Mouse (Mus musculus) limb, embryonic 11.5 days (tissue): ENCODE measurements around the gene Sbno2. TPM values are rescaled to one million over a fixed set of nuclear protein-coding genes. Genes with fewer than 3 reads are reported as not detected.
"Not testable (repeated sequence)": the region's sequence is repeated elsewhere in the genome, so short reads cannot be mapped to it uniquely, and the experiment has no call there.

Experiments
- ATAC-seq: fragments of 200-750 bp; cut with Nextera tagmentation; 2 replicates; pipeline ENCODE4 v1.8.0; 2017; ENCODE audit warnings: low read depth; ENCODE audit not compliant: insufficient number of reproducible peaks, low FRiP score, low TSS enrichment
- DNase-seq: peaks from one replicate; pipeline ENCODE4 v3.0.0-alpha.2; 2015; ENCODE audit warnings: low spot score
- H3K27ac ChIP-seq: fragments of 300-500 bp; sonication (generic); replicated peaks from 2 replicates; pipeline ENCODE4 v1.5.1; 2014; ENCODE audit warnings: low read depth, mild to moderate bottlenecking, low read length
- H3K27me3 ChIP-seq: fragments of 300-500 bp; sonication (generic); 2 replicates; pipeline ENCODE4 v1.6.1; 2014; ENCODE audit warnings: mild to moderate bottlenecking, low read length, mixed read lengths; ENCODE audit not compliant: control insufficient read depth, insufficient read depth
- H3K36me3 ChIP-seq: fragments of 300-500 bp; sonication (generic); 2 replicates; pipeline ENCODE4 v1.6.1; 2014; ENCODE audit warnings: mild to moderate bottlenecking, low read length, moderate library complexity, mixed read lengths; ENCODE audit not compliant: control insufficient read depth, insufficient read depth
- H3K4me1 ChIP-seq: fragments of 300-500 bp; sonication (generic); 2 replicates; pipeline ENCODE4 v1.6.1; 2014; ENCODE audit warnings: low read length, mixed read lengths; ENCODE audit not compliant: control insufficient read depth, insufficient read depth
- H3K4me2 ChIP-seq: fragments of 300-500 bp; sonication (generic); 2 replicates; pipeline ENCODE4 v1.6.1; 2014; ENCODE audit warnings: low read depth, mild to moderate bottlenecking, moderate library complexity; ENCODE audit not compliant: severe bottlenecking
- H3K4me3 ChIP-seq: fragments of 300-500 bp; sonication (generic); 2 replicates; pipeline ENCODE4 v1.5.1; 2014; ENCODE audit warnings: low read depth, low read length
- H3K9ac ChIP-seq: fragments of 300-500 bp; sonication (generic); 2 replicates; pipeline ENCODE4 v1.6.1; 2014; ENCODE audit warnings: mild to moderate bottlenecking, low read length
- H3K9me3 ChIP-seq: fragments of 300-500 bp; sonication (generic); 2 replicates; pipeline ENCODE4 v1.6.1; 2016; ENCODE audit warnings: low read length; ENCODE audit not compliant: control insufficient read depth
- WGBS: fragments of 180-500 bp; shearing (Covaris S2); extraction: QIAGEN DNeasy Blood & Tissue Kit; methylation state at CpG from one replicate; pipeline ENCODE4 v1.1.7; 2014; 5-methylcytosine and 5-hydroxymethylcytosine counted together
- polyA plus RNA-seq: library from polyadenylated mRNA; unstranded; fragments of >200 nt; fragmentation: Nextera tagmentation; extraction: Ambion mirVana; gene quantifications from 2 replicates; pipeline ENCODE4 v1.2.1, GENCODE M21; 2014

Sbno2 gene
- polyA plus RNA-seq, 1 experiment from 2014 or later, result 8.1 TPM

GRCm38 (mm10) chr10:80050885-80051617, 54.3 kb downstream of the Sbno2 start:
- H3K9ac ChIP-seq, result no peak overlapping the region; the same call in 1 of the 2 replicates
- H3K4me1 ChIP-seq, result peaks cover 13% of the 10 kb centered on the region
- DNase-seq, result no peak

GRCm38 (mm10) chr10:80050244-80050643, 55.1 kb downstream of the Sbno2 start:
- Histone ChIP-seq H3K4me3 (no peak overlapping the region), H3K4me1 (peaks cover 11% of the 10 kb centered on the region), H3K4me2 (no peak overlapping the region), H3K36me3 (no peaks in the 10 kb centered on the region), H3K27ac (no peak overlapping the region), H3K9me3 (no peaks in the 10 kb centered on the region), H3K9ac (no peak overlapping the region), H3K27me3 (no peaks in the 10 kb centered on the region)
- 36% methylated on average over 6 of the region's 6 CpGs for WGBS
- ATAC-seq (no peak), DNase-seq (no peak)

More at GRCm38 (mm10) chr10:80050885-80051617, 54.3 kb downstream of the Sbno2 start:
- H3K27ac ChIP-seq, result no peak overlapping the region
- no peak overlapping the region for H3K4me3 ChIP-seq
- no peaks in the 10 kb centered on the region; the same call in 1 of the 2 replicates for H3K36me3 ChIP-seq
- 0 out of 2 replicates have a peak overlapping the region, but pooled peaks have one; percentile 2 for H3K4me2 ChIP-seq
- ATAC-seq, result no peak
- no peaks in the 10 kb centered on the region for H3K9me3 ChIP-seq
- WGBS, result 30% methylated on average over 15 of the region's 15 CpGs
- no peaks in the 10 kb centered on the region for H3K27me3 ChIP-seq

GRCm38 (mm10) chr10:80048834-80049233, 56.5 kb downstream of the Sbno2 start:
- 0 out of 2 replicates have a peak overlapping the region, but pooled peaks have one; percentile 13 for H3K9ac ChIP-seq
- ATAC-seq, result no peak
- H3K4me2 ChIP-seq, result no peak overlapping the region
- peaks cover 9% of the 10 kb centered on the region; the same call in 1 of the 2 replicates for H3K4me1 ChIP-seq
- 74% methylated on average over 3 of the region's 3 CpGs for WGBS
- no peak for DNase-seq
- no peaks in the 10 kb centered on the region for H3K36me3 ChIP-seq
- peak overlapping the region; percentile 55; the same call in 1 of the 2 replicates for H3K27ac ChIP-seq
- H3K9me3 ChIP-seq, result no peaks in the 10 kb centered on the region
- H3K27me3 ChIP-seq, result no peaks in the 10 kb centered on the region
- no peak overlapping the region for H3K4me3 ChIP-seq

GRCm38 (mm10) chr10:80048396-80048795, 57.0 kb downstream of the Sbno2 start:
- Histone ChIP-seq H3K27ac (peak overlapping the region; percentile 55; the same call in 1 of the 2 replicates), H3K36me3 (no peaks in the 10 kb centered on the region), H3K9ac (peak overlapping the region; percentile 13), H3K4me3 (no peak overlapping the region), H3K27me3 (no peaks in the 10 kb centered on the region), H3K4me2 (no peak overlapping the region), H3K4me1 (peaks cover 9% of the 10 kb centered on the region; the same call in 1 of the 2 replicates), H3K9me3 (no peaks in the 10 kb centered on the region)
- 25% methylated on average over 5 of the region's 5 CpGs for WGBS
- DNase-seq (no peak), ATAC-seq (no peak)

GRCm38 (mm10) chr10:80047041-80047565, 58.3 kb downstream of the Sbno2 start, which contains the start of gene Gpx4:
Gpx4 (plus strand) TSS chr10:80047166.
- ATAC-seq (no peak), DNase-seq (no peak)
- Histone ChIP-seq H3K9me3 (no peaks in the 10 kb centered on the region), H3K27me3 (no peaks in the 10 kb centered on the region), H3K27ac (0 out of 2 replicates have a peak within 1 kb of the TSS, but pooled peaks have one; percentile 47), H3K36me3 (no peaks in the 10 kb centered on the region), H3K9ac (no peak within 1 kb of the TSS), H3K4me1 (peaks cover 9% of the 10 kb centered on the region; the same call in 1 of the 2 replicates), H3K4me2 (no peak within 1 kb of the TSS), H3K4me3 (no peak within 1 kb of the TSS)
- WGBS, result 43% methylated on average over 9 of the region's 9 CpGs

GRCm38 (mm10) chr10:80045766-80046165, 59.6 kb downstream of the Sbno2 start:
- Histone ChIP-seq H3K4me3 (no peak overlapping the region), H3K9me3 (no peaks in the 10 kb centered on the region), H3K4me2 (no peak overlapping the region), H3K4me1 (peaks cover 3% of the 10 kb centered on the region; the same call in 1 of the 2 replicates), H3K36me3 (no peaks in the 10 kb centered on the region), H3K27ac (no peak overlapping the region), H3K9ac (no peak overlapping the region), H3K27me3 (no peaks in the 10 kb centered on the region)
- DNase-seq (no peak), ATAC-seq (no peak)
- WGBS, result 80% methylated on average over 5 of the region's 5 CpGs

GRCm38 (mm10) chr10:80045364-80045763, 60.0 kb downstream of the Sbno2 start:
- DNase-seq, H3K9me3 ChIP-seq, H3K27ac ChIP-seq, H3K27me3 ChIP-seq, ATAC-seq, H3K4me3 ChIP-seq, H3K36me3 ChIP-seq, H3K9ac ChIP-seq, H3K4me1 ChIP-seq, H3K4me2 ChIP-seq: not testable (repeated sequence)
- 85% methylated on average over 2 of the region's 4 CpGs for WGBS

GRCm38 (mm10) chr10:80044087-80044486, 61.3 kb downstream of the Sbno2 start:
- WGBS, result 41% methylated on average over 4 of the region's 4 CpGs
- H3K36me3 ChIP-seq, result no peaks in the 10 kb centered on the region
- H3K4me2 ChIP-seq, result no peak overlapping the region
- no peak for DNase-seq
- H3K9me3 ChIP-seq, result no peaks in the 10 kb centered on the region
- ATAC-seq, result no peak
- no peak overlapping the region for H3K4me3 ChIP-seq
- H3K27me3 ChIP-seq, result no peaks in the 10 kb centered on the region
- no peak overlapping the region for H3K27ac ChIP-seq
- H3K9ac ChIP-seq, result no peak overlapping the region
- H3K4me1 ChIP-seq, result peaks cover 3% of the 10 kb centered on the region; the same call in 1 of the 2 replicates
